Mouse (Mus musculus) CD4-positive, CD25-positive, alpha-beta regulatory T cell, adult 2 months (primary cell): ENCODE data around the gene Gimap5.

Experiments used
- DNase-seq: peaks from one replicate; pipeline ENCODE4 v3.0.0-alpha.2; 2012; ENCODE audit warnings: low read depth, low spot score

Gimap5 gene

DNA sequence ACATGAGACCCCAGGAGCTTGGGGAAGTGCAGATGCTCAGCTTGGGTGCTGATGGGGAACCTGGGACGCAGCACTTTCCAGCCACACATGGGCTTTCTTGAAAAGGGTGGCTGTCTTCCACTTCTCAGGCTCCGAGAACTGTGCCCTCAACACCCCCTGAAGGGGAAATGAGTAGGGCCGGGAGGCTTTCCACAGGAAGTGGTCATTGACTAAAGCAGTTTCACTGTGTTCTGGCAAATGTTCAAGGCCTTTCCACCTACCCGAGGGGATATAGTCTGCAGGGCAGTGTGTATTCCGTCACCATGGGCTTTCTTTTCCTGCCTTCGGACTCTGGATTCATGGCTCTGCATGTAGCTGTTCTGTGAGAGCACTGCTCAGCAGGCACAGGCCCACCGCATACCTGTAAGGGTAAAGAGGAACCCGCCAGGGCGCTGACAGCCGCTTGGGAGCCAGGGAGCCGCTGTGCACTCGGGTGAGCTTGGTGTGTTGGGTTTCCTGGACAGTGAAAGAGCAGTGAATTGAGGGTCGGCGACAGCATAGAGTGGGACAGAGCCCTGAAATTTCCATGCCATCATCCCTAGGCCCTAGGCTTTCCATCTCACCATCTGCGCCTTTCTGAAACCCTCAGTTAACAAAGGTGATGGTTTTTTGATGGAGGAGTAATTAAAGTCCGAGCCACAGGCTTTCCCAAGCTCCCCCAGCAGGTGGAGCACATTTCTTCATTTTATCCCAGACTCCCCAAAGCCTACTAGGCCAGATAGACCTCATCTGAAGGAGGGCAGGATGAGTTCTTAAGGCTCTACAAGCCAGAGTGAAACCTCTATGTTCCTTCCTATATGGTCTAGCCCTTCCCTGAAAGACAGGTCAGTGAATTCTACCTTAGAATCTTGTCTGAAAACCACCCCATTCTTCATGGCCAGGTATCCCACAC lies at the start of gene Gimap5:
Gene Gimap5, plus strand, starts transcription at position 239 of the 931 bp plus-strand sequence.
- DNase-seq, result peak; percentile 81

DNA sequence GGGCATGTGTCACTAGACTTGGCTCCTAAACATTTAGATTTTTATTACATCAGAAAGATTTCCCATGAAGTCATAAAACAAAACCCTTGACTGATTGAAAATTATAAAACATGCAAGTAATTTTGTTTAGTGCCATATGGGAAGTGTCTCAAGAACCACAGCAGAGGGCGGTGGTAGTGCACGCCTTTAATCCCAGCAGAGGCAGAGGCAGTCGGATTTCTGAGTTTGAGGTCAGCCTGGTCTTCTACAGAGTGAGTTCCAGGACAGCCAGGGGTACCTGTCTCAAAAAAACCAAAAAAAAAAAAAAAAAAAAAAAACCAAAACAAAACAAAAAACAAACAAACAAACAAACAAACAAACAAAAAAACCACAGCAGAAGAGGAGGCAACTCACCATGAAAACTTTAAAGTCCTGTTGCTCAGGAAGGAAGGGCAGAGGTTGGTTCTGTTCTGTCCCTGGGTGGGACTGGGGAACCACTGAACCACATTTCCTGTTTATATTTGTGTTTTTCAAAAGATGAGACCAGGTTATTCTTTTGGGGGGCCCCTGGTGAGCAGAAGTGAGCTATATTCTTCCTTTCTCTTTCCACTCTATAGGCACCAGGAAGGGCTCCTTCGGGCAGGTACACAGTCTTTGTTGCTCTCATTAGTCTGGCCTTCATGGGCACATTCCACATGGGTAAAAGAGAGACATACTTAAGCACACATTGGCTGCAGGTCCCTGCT lies 49.0 kb upstream of the Gimap5 start:
- peak; percentile 52 for DNase-seq

GRCm38 (mm10) chr6:48697555-48697930 lies 48.5 kb upstream of the Gimap5 start:
- no peak for DNase-seq

DNA sequence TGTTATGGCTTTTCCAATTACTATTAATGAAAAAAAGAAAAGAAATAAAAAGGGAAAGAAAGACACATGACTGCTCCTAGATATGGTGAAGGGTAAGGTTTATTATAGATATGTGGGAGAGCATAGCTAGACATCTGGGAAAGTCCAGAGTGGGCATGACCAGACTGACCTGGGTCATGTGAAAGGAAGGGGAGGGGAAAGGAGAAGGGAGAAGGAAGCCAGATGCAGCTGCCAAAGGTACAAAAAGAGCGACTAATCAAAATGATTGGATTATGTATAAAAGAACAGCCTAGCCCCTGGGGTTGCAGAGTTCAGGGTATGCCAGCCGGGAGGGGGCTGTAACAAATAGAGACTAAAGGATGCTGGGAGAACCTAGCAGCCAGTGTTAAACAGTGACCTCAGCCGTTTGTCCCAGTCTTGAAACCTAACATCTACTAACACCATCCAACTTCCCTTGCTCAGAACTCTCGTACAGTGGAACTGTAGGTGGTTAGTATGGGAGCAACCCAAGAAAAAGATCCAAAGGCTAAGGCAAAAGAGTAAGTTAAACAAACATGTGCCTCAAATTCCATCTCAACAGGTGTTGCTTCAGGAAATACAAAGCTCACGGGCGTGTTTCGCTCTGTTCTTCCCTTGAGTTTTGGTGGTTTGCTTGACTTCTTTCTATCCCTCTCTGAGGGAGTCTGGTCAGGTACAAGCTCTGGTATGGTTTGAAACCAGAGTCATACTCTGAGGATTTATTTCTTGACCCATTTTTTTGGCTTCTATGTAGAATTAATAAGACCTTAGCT lies 47.7 kb upstream of the Gimap5 start:
- no peak for DNase-seq

- DNase-seq, result no peak
Observed at GRCm38 (mm10) chr6:48698888-48699287, 47.1 kb upstream of the Gimap5 start.

DNA sequence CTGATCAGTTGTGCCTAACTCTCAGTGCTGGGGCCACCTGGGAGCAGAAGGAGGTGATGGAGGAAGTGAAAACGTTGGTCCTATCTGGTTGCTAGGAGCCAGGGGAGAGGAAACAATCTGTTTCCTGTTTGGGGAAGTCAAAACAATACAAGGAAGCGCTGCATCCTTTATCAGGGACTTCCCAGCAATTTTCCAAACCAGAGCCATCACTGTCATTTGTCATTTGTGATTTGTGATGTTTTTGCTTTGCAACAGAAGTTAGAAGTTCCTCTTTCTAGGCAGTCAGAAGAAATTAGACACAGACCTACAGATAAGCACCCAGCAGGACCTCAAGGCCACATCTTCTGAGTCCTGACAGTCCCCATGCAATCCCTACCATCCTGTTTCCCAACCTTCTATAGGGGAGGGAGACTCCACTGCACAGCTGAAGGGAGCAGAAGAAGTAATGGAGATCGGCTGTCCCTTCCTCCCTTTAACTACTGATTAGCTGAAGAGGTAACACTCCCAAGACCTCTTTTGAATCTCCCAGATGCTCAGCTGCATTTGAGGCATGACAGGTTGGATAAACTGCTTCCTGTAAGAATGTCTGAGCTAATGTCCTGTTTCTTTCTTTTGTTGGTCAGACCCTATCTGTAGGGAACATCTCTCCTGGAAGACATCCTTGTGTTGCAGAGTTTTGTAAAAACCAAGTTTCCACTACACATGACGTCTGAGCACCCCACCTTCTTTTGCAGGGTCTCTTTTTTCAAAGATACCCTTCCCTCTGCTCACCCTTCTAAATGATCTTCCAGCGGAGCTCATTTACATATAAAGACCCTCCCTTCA lies 45.5 kb upstream of the Gimap5 start:
- peak; percentile 67 for DNase-seq

DNA sequence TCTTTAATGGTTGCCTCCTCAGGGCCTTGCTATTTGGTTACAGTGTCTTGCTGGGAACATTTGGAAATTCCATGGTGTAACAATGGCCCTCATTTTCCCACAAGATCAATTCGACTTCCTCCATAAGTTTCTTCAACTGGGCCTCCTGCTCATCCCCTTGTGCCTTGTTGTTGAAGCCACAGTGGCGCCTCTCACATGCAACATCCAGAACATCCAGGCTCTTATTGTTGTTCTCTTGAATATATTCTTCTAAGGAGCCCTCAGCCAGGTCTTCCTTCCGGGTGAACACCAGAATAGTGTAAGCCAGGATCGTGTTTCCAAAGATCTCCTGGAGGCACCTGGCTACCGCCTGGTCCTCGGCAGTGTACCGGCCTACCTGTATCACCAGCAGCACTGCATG lies 43.9 kb upstream of the Gimap5 start:
- DNase-seq, result peak; percentile 33

GRCm38 (mm10) chr6:48702601-48703000 lies 43.4 kb upstream of the Gimap5 start:
- DNase-seq, result peak; percentile 45

DNA sequence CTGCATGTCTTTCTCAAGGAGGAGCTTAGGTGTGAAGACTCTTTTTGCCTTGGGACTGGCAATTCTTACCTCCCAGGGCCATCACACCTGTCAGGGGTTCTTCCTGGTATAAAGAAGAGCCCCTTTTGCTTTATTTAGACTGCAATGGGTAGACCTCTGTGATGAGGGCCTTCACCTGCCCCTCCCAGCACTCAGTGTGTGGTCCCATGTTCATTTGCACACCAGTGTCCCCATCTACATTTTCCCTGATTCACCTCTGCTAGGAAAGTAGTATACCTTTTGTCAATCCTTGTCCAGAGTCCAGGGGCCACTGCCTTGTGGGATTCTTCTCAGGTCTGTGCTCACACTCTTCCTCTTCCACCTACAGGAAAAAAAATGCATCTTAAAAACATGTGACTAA lies 41.9 kb upstream of the Gimap5 start:
- DNase-seq, result no peak

DNA sequence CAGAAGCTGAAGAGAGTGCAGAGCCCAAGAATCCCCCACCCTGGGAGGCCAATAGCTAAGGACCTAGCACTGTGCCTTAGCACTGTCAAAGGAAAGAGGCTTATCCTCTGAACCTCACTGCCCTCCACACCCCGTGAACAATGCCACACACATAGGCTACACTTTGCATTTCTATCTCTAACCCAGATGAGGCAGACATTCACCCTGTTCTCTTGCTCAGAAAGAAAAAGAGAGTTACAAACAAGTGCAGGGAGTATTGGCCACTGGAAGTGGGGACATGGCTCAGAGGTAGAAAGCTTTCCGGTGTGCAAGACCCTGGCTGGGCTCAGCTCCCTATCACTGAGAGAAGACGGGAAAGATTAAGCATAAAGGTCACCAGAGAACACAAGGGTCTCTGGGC lies 39.9 kb upstream of the Gimap5 start:
- peak; percentile 62 for DNase-seq

- DNase-seq, result peak; percentile 93
Observed at GRCm38 (mm10) chr6:48718455-48718854, 27.5 kb upstream of the Gimap5 start, which contains the start of the genes Gm28053 and Gimap7. Gm28053 (plus strand) TSS chr6:48718607. Gimap7 (plus strand) TSS chr6:48718621.

GRCm38 (mm10) chr6:48720326-48720725 lies 25.7 kb upstream of the Gimap5 start:
- no peak for DNase-seq

- DNase-seq, result peak; percentile 63
Observed at GRCm38 (mm10) chr6:48723468-48723867, 22.5 kb upstream of the Gimap5 start.

GRCm38 (mm10) chr6:48725476-48725875 lies 20.5 kb upstream of the Gimap5 start:
- peak; percentile 90 for DNase-seq

GRCm38 (mm10) chr6:48727761-48728160 lies 18.2 kb upstream of the Gimap5 start:
- peak; percentile 92 for DNase-seq

- peak; percentile 94 for DNase-seq
Observed at GRCm38 (mm10) chr6:48732864-48733304, 13.1 kb upstream of the Gimap5 start.

GRCm38 (mm10) chr6:48733660-48734059 lies 12.3 kb upstream of the Gimap5 start:
- peak; percentile 58 for DNase-seq

- DNase-seq, result peak; percentile 58
Observed at GRCm38 (mm10) chr6:48737053-48737452, 8.9 kb upstream of the Gimap5 start.

GRCm38 (mm10) chr6:48737688-48738087 lies 8.3 kb upstream of the Gimap5 start:
- DNase-seq, result no peak

- DNase-seq, result peak; percentile 82
Observed at GRCm38 (mm10) chr6:48738961-48739779, 6.8 kb upstream of the Gimap5 start, which contains the start of gene Gimap1. Gimap1 (plus strand) TSS chr6:48739054.
